Mouse (Mus musculus) WW6 (cell line): ENCODE measurements around the gene Atg10.

Experiments used
- DNase-seq: peaks from one replicate; pipeline ENCODE4 v3.0.0-alpha.2; 2013; ENCODE audit warnings: low read depth, low spot score

Gene Atg10

DNA sequence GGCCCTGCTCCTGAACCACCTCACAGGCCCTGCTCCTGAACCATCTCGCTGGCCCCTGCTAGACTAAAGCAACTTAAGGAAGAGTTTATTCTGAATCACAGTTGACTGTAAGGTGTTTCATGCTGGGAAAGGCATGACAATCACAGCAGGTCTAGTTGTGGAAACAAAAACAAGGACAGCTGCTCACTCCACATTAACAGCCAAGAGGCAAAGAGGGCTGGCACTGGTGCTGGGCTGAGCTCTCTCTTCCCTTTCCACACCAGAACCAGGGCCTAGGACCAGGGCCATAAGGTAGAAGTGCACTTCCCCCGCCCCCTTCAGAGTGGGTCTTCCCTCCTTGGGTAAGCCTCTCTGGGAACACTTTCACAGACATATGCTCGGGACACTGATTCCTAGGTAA lies 48.4 kb downstream of the Atg10 start:
- no peak for DNase-seq

DNA sequence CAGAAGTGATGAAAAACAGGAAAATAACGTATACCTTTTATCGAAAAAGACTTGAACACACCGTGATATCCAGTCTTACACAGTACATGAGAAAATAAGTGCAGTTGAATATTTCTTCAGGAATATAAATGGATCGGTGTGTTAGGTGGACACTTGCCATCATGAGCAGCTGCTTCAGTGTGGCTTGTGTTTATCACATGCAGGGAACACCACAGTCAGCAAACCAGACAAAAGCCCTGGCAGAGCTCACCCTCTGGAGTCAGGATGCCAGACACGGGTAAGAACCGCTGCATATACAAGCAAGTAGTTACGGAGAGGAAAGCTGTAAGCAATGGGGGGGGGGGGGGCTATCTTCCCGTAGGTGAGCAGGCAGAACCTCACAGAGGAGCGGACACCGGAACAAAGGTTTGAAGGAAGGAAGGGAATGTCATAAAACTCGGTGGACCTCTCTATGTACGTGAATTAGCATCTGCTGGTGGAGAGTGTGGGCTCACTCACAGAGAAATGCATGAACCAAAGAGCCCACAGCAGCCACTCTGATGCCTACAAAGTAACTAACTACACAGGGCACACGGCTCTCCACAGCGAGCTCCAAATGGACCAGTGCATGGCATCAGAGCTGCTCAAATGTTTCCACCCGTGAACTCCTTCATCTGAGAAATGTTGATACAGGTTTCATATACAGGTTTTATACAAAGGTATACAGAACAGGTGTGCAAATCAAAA lies 51.8 kb downstream of the Atg10 start:
- no peak for DNase-seq

DNA sequence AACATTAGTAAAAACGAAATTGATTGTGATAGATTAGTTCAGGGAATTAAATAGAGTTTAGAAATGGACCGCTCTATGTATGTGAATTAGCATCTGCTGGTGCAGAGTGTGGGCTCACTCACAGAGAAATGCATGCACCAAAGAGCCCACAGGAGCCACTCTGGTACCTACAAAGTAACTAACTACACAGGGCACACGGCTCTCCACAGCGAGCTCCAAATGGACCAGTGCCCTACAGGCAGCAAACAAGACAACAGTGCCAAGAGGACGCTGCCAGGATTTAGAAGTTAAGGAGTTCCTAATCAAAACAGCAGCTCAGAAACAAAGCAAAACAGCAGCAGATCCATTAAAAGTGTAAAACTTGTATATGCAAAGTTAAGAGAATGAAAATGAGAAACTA lies 52.6 kb downstream of the Atg10 start:
- DNase-seq = no peak

DNA sequence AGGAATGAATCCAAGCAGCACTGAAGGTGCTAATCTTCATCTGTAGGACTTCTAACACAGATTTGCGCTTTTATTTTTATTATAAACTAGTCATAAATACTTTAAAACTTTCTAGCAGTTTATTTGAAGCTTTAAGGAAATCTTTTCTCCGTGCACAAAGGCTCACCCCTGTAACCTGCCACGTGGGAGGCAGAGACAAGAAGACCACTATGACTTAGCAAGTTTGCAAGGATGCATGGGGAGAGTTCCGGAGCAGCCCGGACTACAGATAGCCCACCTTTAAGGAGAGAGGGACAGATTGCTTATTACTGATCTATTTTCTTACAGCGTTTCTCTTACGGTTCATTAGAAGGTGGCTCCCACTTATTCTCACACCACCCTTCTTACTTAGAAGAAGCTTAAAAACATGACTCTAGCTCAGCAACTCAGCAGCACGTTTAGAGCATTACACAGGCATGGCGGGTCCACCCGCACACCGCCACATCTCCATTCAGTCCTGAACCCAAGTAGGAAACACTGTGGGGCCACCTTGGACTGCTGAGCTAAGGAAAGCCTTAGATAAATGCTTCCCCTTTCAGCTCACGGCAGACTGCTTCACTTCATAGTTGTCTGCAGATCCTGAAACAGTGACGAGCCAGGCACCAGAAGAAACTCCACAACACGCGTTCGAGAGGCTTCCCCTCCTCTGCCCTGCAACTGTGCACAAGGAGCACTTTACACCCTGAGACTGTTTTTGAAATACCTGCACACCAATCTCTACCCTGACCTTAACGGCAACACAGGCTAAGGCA lies 54.0 kb downstream of the Atg10 start:
- DNase-seq = no peak

GRCm38 (mm10) chr13:91168486-91168885 lies 55.3 kb downstream of the Atg10 start:
- no peak for DNase-seq

GRCm38 (mm10) chr13:91167561-91167960 lies 56.2 kb downstream of the Atg10 start:
- no peak for DNase-seq

DNA sequence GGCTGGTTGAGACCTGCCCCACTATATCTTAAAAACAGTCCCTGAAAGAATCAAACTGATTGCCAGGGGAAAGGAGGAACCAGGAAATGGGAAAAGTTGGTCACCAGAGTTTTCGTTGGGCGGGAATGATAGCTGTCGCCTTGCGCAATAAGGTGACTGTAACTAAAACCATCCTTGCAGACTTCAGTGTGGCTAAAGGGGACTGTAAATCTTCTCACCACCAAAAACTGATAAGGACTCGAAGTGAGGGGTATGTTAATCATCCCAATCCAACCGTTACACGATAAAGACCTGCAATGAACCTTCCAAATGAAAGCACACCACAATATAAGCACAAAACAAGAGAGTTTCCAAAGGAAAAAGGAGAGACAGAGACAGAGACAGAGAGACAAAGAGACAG lies 57.5 kb downstream of the Atg10 start:
- DNase-seq = no peak

GRCm38 (mm10) chr13:91165200-91165599 lies 58.6 kb downstream of the Atg10 start:
- DNase-seq = no peak

GRCm38 (mm10) chr13:91163292-91163691 lies 60.5 kb downstream of the Atg10 start:
- DNase-seq = no peak

DNA sequence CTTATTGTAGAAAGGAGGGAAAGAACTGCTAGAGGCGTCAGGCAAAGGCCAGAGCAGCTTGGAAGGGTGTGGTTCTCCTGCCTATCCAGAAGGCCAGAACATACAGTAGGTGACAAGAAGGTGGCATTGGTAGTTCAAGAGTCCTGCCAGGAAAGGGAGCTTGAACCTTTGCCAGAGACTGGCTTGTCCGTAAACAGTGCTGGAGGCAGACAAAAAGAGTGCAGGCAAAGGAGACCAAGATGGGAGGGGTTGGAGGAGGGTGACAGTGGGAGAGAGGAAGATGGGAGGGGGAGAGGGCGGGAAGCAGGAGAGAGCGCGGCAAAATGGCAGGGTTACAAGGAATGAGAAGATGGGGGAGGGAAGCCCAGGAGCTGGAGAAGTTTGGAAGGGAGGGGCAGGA lies 61.3 kb downstream of the Atg10 start:
- no peak for DNase-seq

GRCm38 (mm10) chr13:91160616-91161015 lies 63.2 kb downstream of the Atg10 start:
- DNase-seq = no peak

DNA sequence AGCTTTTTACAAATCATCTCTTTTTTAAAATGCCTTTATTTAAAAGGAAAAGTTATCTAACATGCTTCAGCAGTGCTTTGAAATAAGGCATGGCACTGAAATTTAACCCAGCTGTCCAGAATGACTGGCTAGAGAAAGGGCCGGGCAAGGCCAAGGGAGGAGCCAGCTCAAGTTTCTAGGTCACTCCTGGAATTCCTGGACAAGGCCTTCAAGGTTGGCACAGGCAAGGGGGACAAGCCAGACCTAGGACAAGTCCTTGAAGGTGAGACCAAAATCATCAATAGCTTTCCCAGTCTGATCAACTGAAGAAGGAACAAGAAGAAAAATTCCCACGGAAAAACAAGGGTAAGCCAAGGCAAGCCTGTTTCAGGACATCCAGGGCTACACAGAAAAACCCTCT lies 63.9 kb downstream of the Atg10 start:
- DNase-seq = no peak

DNA sequence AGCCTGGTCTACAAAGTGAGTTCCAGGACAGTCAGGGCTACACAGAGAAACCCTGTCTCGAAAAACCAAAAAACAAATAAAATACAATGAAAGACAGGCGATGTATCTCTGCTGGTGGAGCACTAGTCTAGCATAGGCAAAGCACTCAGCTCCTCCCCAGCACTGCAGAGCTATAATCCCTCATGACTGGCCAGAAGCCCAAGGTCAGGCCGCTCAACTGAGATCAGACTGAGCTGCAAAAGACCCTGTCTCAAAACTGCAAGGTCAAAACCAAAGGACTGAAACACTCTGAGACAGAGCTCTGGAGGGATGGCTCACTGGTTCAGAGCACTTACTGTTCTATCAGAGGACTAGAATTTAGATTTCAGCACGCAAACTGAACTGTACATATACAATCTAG lies 65.8 kb downstream of the Atg10 start:
- DNase-seq = no peak

- DNase-seq = no peak
Measured at GRCm38 (mm10) chr13:91157429-91157828, 66.3 kb downstream of the Atg10 start.

- DNase-seq = no peak
Measured at GRCm38 (mm10) chr13:91156949-91157348, 66.8 kb downstream of the Atg10 start.

GRCm38 (mm10) chr13:91156308-91156707 lies 67.5 kb downstream of the Atg10 start:
- DNase-seq = no peak

GRCm38 (mm10) chr13:91155429-91156207 lies 68.2 kb downstream of the Atg10 start:
- no peak for DNase-seq

DNA sequence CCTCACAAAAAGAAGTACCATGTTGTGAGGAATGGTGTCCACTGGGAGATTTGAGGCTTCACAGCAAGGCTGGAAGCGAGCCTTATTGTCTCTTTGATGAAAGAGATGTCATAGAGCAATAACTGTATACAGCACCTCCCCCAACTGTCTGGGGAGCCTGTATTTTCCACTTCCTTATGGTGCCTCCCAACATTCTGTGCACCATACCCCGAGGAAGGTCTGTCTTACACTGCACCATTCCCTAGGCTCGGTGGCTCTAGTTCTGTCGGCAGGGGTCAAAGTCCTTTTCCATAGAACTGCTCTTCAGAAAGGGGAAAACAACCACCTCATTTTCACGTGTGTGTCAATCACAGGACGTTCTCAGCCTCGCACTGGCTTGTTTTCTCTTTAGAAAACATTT lies 69.1 kb downstream of the Atg10 start:
- DNase-seq = no peak

DNA sequence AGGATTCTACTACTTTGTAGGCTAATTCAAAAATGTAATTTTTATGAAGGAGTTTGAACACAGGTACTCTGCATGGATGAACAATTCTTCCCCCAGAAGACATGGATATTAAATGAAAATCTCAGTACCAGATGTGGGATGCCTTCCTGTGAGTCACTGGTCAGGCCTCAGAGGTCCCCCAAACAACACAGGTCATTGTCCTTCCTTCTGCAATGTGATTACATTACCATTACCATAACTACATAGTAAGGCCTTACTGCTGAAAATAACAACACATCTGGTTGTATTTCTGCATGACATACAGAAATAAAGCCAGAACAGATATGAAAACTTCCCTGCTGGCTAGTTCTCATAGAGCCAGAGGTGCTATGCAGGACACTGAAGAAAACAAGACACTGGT lies 87.4 kb downstream of the Atg10 start:
- no peak for DNase-seq

DNA sequence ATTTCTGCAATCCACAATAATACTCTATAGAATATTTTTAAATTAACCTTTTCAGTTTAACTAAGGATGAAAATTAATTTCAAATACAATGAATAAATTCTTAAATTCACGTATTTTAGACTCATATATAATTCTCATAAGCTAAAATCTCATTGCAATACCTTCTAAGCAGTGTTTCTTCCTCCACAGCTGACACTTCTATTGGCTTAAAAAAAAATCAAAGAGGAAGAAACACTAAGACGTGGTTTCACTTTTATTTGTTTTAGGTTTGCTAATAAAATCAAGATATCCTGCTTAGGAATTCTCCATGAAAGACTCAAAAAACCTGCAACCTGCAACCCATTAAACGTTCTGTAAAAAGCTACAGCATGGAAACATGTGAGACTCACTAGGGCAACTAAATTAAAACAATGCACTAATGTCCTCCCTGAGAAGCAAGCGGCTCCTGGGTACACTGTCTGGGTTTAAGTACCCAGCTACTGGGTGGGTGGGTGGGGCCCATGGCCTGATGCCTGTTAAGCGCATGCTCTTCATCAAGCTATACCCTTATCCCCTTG lies 90.4 kb downstream of the Atg10 start:
- DNase-seq = no peak

GRCm38 (mm10) chr13:91129071-91129470 lies 94.7 kb downstream of the Atg10 start:
- no peak for DNase-seq

- DNase-seq = no peak
Measured at GRCm38 (mm10) chr13:91128581-91128980, 95.2 kb downstream of the Atg10 start.
